Mouse (Mus musculus) left cerebral cortex, adult 18-20 months (tissue): Measurements from ENCODE around the gene Skida1. TPM values are rescaled to one million over a fixed set of nuclear protein-coding genes. Genes with fewer than 3 reads are reported as not detected.

Experiments used
- DNase-seq, 2 experiments: peaks; one replicate each; pipeline ENCODE4 v3.0.0; 2021 to 2022; ENCODE audit warnings: low spot score in 2 of 2, mixed read lengths in 1 of 2
- microRNA-seq, 2 experiments: library from miRNA; unstranded; fragments of <30 nt; microRNA quantifications; one replicate each; pipeline ENCODE4 v1.2.0; 2021
- total RNA-seq, 2 experiments: library from RNA; stranded (reverse); gene quantifications; 2 replicates each; pipeline ENCODE4 v1.2.3; 2021

Gene Skida1
- total RNA-seq, 2 experiments from 2014 or later: 7.4 to 8.7 TPM

- no peak for DNase-seq
Observed at GRCm38 (mm10) chr2:18022886-18023285, 26.0 kb downstream of the Skida1 start.

- no peak for DNase-seq
Observed at GRCm38 (mm10) chr2:18019122-18019521, 29.7 kb downstream of the Skida1 start.

- DNase-seq: no peak
Observed at GRCm38 (mm10) chr2:18017321-18017720, 31.5 kb downstream of the Skida1 start.

GRCm38 (mm10) chr2:18016639-18017038 lies 32.2 kb downstream of the Skida1 start:
- no peak for DNase-seq

GRCm38 (mm10) chr2:18015581-18015980 lies 33.3 kb downstream of the Skida1 start:
- no peak for DNase-seq

GRCm38 (mm10) chr2:18012866-18013265 lies 36.0 kb downstream of the Skida1 start:
- no peak for DNase-seq

- DNase-seq: no peak
Observed at GRCm38 (mm10) chr2:18011226-18011625, 37.6 kb downstream of the Skida1 start.

- peak; percentile 22 to 26 for DNase-seq
Observed at GRCm38 (mm10) chr2:18005137-18005536, 43.7 kb downstream of the Skida1 start.

- DNase-seq: no peak
Observed at GRCm38 (mm10) chr2:18004286-18004685, 44.6 kb downstream of the Skida1 start.

- no peak for DNase-seq
Observed at GRCm38 (mm10) chr2:18002306-18002705, 46.5 kb downstream of the Skida1 start.

- no peak for DNase-seq
Observed at GRCm38 (mm10) chr2:17996858-17997257, 52.0 kb downstream of the Skida1 start, which contains the start of gene H2al2a. H2al2a (minus strand) TSS chr2:17996958.

Small RNAs within 50 kb of the gene (microRNA-seq; reads per million reads assigned to microRNA genes)
- gene Mir7655: 1.5 to 2.1 reads per million in 2 experiments

Other genes starting within 250 kb of the Skida1 start
- gene H2al2a, start 52.1 kb downstream of the Skida1 start, total RNA-seq: not detected
- 1 to 10 TPM; 2.9 to 5.6 TPM for gene A930004D18Rik, start 11.3 kb downstream of the Skida1 start, total RNA-seq
- 10 to 100 TPM; 51.5 to 55.7 TPM for gene Mllt10, start 6.2 kb upstream of the Skida1 start, total RNA-seq